Mouse (Mus musculus) liver, embryonic 14 days (tissue): ENCODE measurements around the gene Gtpbp3. TPM values are rescaled to one million over a fixed set of nuclear protein-coding genes. Genes with fewer than 3 reads are reported as not detected.

Source experiments
- polyA plus RNA-seq: library from polyadenylated mRNA; depleted of rRNA; stranded (reverse); fragments of >200 nt; gene quantifications from 2 replicates; pipeline ENCODE4 v1.2.3, GENCODE M21; 2012; rRNA removed

Gtpbp3 gene
- 8.4 and 8.9 TPM in 2 replicates for polyA plus RNA-seq

DNA sequence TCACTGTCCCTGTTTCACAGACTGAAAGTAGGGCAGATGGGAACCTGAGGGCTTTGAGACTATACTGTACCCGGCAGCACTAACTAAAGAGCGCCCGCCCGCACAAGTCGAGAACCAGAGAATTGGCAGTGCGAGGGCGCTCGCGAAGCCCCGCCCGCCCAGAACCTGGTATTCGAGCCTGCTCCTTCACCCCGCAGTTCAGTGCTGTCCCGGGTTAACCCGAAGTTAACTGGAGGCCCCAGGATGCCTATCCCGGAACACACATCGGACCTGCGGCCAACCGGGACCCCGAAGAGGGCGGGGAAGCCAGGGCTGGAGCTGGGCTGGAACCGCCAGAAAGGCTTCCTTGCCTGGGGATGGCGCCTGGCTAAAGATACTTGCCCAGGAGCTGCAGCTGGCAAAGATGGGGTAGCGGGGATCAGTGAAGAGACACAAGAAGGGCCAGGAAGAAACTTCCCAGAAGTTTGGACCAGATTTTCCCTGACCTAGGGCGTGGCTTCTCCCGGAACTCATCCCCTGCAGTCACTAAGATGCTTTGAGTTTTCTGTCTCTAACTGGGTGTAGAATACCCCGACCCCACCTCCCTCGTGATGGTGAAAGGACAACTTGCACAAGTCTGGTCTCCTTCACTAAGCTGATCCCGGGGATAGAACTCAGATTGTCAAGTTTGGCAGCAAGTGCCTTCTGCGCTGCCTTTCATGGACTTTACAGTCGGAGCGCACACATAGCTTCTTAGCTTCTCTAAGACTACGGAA, at the start of gene Gtpbp3:
Gene Gtpbp3 (plus strand): TSS at position 413 of the 755 bp plus-strand sequence.

DNA sequence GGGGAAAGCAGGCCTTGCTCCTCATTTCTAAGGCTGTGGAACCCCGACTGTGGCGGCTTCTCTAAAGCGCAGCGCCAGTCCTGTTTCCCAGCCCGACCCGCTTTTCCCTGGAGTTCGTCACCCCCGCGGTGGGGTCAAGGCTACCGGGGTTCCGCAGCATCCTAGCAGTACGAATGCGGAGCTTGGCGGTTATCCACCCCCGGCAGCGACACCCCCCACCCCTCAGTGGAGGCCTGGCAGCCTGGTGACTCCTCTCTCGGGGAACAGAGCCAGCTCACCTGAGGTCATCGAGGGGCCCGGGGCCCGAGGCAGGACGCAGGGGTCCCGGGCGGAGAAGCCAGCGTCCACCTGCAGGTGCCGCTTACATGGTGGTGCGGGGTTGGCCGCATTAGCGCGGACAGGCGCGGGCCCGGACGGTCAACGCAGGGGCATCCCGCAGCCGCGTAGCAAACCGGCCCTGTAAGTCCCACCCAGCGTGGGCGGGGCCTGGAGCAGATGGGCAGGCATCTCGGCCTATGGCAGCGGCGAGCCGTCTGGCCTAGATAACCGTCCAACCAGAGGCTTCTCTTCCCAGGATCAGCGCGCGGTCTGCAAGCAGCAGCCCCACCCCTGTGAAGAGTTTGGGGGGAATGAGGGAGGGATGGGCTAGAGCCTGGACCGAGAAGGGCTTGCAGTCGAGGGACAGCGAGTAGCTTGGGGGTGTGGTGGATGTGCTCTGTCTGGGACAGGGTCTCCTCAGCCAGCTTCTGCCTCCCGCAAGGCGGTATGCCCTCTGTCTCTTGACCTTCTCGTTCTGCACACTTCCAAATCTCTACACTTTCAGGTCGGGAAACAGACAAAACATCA, 24.5 kb upstream of the Gtpbp3 start, which contains the start of gene Abhd8:
Gene Abhd8 (minus strand): TSS at position 468 of the 846 bp plus-strand sequence.

DNA sequence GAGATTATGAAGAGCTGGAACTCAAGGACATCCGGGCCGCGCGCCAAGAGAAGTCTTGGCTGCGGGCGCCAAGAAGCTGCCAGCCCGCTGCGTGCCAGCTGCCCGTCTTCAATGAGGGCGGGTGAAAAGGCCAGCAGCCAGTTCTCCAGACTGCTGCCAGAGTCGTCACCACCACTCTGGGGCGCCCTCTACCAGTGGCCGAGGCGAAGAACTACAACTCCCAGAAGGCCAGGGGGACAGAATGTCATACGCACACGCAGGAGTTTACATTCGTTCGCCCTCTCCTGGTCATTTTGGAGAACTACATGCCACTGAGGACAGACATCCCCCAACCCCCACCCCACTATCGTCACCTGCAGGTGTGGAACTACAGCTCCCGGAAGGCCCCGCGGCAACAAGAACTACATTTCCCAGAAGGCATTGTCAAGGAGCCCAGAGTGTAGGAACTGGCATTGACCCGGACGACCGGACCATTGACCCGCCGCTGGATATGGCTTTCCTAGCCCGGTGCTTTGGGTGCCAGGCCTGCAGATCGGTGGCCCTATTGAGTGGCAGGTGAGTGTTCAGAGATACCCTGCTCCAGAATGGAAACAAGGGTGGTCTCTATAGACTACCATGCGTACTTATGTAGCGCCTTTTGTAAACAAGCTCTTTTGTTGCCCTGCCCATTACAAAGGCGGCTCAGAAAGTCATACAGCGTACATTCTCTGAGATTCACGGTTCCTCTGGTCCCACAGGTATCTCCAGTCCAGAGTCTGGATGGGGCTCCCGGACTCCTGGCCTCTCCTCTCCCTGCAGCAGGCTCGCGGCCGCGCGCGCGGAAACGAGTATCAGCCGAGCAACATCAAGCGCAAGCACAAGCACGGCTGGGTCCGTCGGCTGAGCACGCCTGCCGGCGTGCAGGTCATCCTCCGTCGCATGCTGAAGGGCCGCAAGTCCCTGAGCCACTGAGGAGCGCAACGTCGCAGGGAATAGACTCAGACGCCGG, 23.1 kb upstream of the Gtpbp3 start, which contains the start of gene Mrpl34:
Gene Mrpl34 (plus strand): TSS at position 447 of the 988 bp plus-strand sequence.

DNA sequence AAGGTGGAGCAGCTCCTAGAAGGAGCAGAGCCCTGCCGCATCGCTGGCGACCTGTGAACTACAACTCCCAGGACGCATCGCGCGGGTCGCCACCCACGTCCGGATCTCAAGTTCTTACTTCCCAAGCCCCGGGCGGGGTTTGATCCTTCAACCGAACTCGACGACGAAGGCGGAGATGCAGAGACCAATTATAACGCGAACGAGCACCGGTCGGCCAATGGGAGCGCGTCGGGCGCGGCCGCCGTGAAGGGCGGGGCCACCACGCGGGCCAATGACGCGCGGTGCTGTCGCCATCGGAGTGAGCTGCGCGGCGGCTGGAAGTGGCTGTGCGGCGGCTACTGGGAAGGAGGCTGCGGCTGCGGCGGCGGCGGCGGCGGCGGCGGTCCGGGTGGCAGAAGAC, 19.0 kb upstream of the Gtpbp3 start, which contains the start of gene Dda1:
Gene Dda1 (plus strand): TSS at position 284 of the 400 bp plus-strand sequence.

DNA sequence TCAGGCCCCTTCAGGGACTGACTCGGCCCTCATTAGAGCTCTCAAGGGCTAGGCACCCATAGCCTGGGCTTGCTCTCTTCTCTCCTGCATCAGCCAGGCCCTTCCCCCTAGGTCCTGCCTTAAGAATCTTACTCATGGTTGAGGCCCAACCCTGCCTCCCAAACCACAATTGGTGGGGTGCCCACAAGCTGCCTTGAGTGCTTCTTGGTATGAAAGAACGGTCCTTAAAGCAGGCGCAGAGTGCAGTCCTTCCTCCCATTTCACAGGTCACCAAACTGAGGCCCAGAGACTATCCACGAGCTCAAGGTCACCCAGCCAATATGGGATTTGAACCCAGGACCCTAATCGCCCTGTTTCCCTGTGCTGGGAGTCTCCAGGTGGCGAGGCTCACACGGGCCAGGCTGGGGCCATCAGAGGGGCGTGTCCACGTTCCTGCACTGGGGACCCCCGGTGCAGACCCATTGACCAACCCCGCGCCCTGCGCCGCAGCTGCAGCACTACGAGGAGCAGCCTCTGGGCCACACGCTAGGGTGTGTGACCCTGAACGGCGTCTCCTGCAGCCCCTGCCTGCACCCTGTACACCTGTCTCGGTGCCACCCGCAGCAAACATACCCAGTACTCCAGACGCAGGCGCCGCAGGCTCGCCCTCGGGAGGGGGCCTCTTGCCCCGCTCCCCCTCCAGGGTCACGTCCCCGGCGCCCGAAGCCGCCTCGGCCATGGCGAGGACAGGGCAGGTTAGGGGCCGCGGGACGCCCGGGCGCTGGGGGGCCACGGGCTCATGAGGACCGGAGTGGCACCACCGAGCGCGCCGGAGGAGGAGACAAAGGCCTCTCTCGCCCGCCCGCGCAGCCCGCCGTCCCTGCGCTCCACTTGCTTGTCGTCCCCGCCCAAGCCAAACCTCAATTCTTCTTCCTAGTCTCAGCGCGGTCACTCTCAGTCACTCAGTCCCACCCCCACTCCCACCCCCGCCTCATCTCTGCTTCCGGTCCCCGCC, 2.5 kb upstream of the Gtpbp3 start, which contains the start of gene Ano8:
Gene Ano8 (minus strand): TSS at position 822 of the 994 bp plus-strand sequence.

DNA sequence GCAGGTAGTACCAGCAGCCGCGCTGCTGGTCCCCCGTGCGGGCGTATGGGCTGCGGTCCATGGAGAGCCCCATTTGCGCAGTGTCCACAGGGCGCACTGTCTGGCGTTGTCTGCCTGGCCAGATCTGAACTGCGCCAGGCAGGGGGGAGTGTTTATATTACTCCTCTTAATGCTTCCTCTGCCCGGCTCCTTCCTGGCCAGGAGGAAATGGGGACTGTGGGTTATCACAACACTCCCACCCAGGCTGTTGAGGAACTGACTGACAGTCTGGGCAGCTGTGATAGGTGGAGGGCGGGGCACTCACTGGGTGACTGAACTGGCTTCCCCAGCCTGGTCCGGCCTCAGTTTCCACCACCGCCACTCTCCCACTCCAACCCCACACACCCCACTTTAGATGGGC, 23.7 kb downstream of the Gtpbp3 start, which contains the start of gene Plvap:
Gene Plvap (minus strand): TSS at position 109 of the 400 bp plus-strand sequence.

DNA sequence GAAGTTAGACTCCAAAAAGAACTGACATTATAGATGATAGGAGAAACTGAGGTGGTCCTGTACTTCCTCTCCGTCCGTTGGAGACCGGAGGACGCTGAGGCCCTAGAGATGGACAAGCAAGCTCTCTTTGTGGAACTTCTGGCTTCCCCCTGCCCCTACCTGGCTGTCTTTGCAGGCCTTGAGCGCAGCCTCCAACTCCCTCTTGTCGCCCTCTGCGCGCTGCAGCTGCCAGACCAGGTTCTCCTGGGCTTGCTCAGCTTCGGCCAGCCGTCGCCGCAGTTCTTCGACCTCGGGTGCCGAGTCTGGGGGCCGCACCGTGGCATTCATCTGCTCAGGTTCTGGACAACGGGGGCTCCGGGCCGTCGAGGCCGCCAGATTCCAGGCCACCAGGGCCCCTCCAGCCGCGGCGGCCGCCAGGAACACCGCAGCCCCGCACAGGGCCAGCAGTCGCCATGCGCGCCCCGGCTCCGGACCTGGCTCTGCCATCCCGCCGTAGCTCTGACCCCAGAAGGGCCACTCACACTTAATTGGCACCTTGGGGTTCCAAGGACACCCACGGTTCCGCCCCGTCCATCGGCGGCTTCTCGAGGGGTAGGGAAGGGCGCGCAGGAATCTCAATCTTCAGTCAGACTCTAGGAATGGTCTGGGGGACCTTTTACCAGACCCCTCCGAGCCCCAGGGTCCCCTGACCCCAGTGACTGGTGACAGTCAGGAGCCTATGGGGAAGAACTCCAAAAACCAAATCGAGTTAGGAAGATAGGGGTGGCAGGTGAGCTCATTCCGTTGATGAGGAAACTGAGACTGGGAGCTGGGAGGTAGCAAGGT, 37.5 kb downstream of the Gtpbp3 start, which contains the start of gene Ccdc194:
Gene Ccdc194 (minus strand): TSS at position 486 of the 825 bp plus-strand sequence.

DNA sequence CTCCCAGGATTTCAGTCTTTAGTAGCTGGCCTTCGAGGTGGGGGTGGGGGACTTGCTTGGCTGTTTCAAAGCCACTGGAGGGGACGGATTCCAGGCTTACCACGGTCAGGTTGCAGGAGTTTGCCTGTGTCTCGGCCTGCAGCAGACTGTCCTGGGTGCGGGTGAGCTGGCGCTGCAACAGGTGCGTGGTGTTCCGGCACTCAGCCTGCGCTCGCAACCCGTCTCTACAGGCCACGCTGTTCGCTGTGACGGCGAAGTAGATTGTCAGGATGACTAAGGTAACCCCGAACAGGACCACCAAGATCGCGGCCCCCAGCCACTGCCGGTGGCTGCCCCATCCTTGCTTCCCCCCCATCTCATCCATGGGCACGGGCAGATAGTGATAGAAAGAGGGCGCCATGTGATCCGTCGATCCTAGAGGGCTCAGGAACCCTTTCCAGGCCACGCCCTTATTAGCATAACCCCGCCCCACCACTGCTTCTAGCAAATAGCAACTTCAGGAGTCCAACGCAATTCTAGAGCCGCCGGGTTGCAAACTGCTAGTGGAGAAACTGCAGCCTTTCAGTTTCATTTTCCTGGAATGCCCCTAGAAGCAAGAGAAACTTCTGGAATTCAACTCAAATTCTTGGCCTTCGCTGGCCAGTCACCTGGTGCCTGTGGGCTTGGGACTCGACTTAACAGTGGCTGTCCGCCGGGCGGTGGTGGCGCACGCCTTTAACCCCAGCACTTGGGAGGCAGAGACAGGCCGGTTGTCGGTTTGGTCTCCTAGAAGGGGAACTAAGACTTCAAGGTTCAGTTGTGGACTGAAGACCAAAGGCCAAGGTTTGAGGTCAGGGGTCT, 49.3 kb downstream of the Gtpbp3 start, which contains the start of gene Bst2:
Gene Bst2 (minus strand): TSS at position 429 of the 840 bp plus-strand sequence.

DNA sequence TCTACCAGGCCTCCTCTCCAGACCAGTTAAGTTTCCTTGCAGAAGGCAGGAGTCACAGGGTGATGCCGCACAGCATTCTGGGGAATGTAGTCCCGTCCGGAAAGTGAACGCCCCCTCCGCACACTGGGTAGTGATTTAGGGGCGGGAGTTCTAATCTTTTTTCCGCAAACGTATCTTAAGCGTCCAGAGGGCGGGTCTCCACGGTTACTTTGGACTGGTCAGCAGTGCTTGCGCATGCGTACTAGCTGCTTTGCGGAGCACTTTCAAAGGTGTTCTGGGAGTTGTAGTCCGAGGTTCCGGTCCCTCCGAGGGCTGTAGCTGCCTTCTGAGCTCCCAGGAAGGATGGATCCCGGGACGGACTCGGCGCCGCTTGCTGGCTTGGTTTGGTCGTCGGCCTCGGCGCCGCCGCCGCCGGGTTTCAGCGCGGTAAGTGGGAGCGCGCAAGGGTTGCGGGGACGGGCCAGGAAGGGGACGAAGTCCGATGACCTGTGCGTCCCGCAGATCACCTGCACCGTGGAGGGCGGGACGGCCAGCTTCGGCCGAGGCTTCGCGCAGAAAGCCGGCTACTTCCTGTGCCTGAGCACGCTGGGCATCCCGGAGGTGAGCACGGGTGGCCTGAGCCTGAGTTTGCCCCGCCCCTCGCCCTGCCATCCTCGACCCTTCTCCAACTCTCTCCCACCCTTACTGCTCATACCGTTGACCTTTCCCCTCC, 54.9 kb downstream of the Gtpbp3 start, which contains the start of gene Mvb12a:
Gene Mvb12a (plus strand): TSS at position 291 of the 712 bp plus-strand sequence.

Other genes with a start within 250 kb of the Gtpbp3 start
- gene Myo9b, start 215.4 kb upstream of the Gtpbp3 start, polyA plus RNA-seq, result 5.3 and 6.7 TPM in 2 replicates
- gene Haus8, start 215.2 kb upstream of the Gtpbp3 start, polyA plus RNA-seq, result 24.5 and 24.8 TPM in 2 replicates
- 53.8 and 56.8 TPM in 2 replicates for gene Use1, start 121.3 kb upstream of the Gtpbp3 start, polyA plus RNA-seq
- gene Ocel1, start 116.8 kb upstream of the Gtpbp3 start, polyA plus RNA-seq, result 3.0 and 3.1 TPM in 2 replicates
- 15.0 and 18.0 TPM in 2 replicates for gene Nr2f6, start 106.1 kb upstream of the Gtpbp3 start, polyA plus RNA-seq
- 3.0 and 3.2 TPM in 2 replicates for gene Ushbp1, start 92.3 kb upstream of the Gtpbp3 start, polyA plus RNA-seq
- gene Babam1, start 91.2 kb upstream of the Gtpbp3 start, polyA plus RNA-seq, result 51.3 and 56.2 TPM in 2 replicates
- gene Ankle1, start 82.1 kb upstream of the Gtpbp3 start, polyA plus RNA-seq, result 45.6 and 52.2 TPM in 2 replicates
- 6.4 and 6.5 TPM in 2 replicates for gene Abhd8, start 24.4 kb upstream of the Gtpbp3 start, polyA plus RNA-seq
- gene Mrpl34, start 23.1 kb upstream of the Gtpbp3 start, polyA plus RNA-seq, result 39.4 and 44.7 TPM in 2 replicates
- 21.8 and 25.0 TPM in 2 replicates for gene Dda1, start 18.9 kb upstream of the Gtpbp3 start, polyA plus RNA-seq
- 1.3 and 1.8 TPM in 2 replicates for gene Ano8, start 2.1 kb upstream of the Gtpbp3 start, polyA plus RNA-seq
- gene Plvap, start 23.6 kb downstream of the Gtpbp3 start, polyA plus RNA-seq, result 15.8 TPM in 2 replicates
- 0.12 and 0.18 TPM in 2 replicates for gene Ccdc194, start 37.6 kb downstream of the Gtpbp3 start, polyA plus RNA-seq
- 47.6 and 62.9 TPM in 2 replicates for gene Bst2, start 49.4 kb downstream of the Gtpbp3 start, polyA plus RNA-seq
- gene Mvb12a, start 54.8 kb downstream of the Gtpbp3 start, polyA plus RNA-seq, result 24.0 and 26.3 TPM in 2 replicates
- 0.17 and 0.28 TPM in 2 replicates for gene Tmem221, start 70.8 kb downstream of the Gtpbp3 start, polyA plus RNA-seq
- gene Nxnl1, start 78.5 kb downstream of the Gtpbp3 start, polyA plus RNA-seq, result not detected in 2 replicates
- gene Slc27a1, start 80.8 kb downstream of the Gtpbp3 start, polyA plus RNA-seq, result 1.6 and 1.9 TPM in 2 replicates
- gene Pgls, start 104.1 kb downstream of the Gtpbp3 start, polyA plus RNA-seq, result 40.2 and 45.8 TPM in 2 replicates
- gene Fam129c, start 109.5 kb downstream of the Gtpbp3 start, polyA plus RNA-seq, result 0.89 and 1.0 TPM in 2 replicates
- gene Colgalt1, start 122.9 kb downstream of the Gtpbp3 start, polyA plus RNA-seq, result 30.1 and 32.1 TPM in 2 replicates
- gene Unc13a, start 183.7 kb downstream of the Gtpbp3 start, polyA plus RNA-seq, result 0.08 and 0.20 TPM in 2 replicates
- 3.4 and 4.0 TPM in 2 replicates for gene Jak3, start 188.2 kb downstream of the Gtpbp3 start, polyA plus RNA-seq
- gene Insl3, start 201.1 kb downstream of the Gtpbp3 start, polyA plus RNA-seq, result 0.70 and 1.2 TPM in 2 replicates
- gene B3gnt3, start 213.7 kb downstream of the Gtpbp3 start, polyA plus RNA-seq, result 1.7 and 1.9 TPM in 2 replicates
- 21.1 and 24.4 TPM in 2 replicates for gene Fcho1, start 237.6 kb downstream of the Gtpbp3 start, polyA plus RNA-seq